Mouse (Mus musculus): ENCODE data around the gene Sorbs2.

Sorbs2 gene

GRCm38 (mm10) chr8:45677114-45677853, 169.7 kb downstream of the Sorbs2 start:
- DNase-seq (ENCODE audit: low read depth in 2 of 2, low spot score in 2 of 2): no peak

DNA sequence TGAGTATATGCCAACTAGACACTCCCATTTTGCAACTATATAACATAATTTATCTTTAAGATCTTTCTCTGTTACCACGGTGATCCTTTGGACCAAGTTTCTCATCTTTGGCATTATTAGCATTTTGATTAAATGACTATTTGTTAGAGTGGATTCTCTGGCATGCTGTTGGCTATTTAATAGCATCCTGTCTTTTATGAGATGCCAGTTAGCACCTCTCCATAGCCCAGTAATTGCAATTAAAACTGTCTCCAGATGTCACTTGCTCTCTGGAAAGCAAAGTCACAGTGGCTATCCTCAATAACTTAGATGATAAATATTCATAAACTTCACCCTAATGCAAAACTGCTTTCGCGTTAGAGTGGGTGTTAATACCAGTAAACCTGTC, 170.3 kb downstream of the Sorbs2 start:
- DNase-seq (ENCODE audit: low read depth in 2 of 2, low spot score in 2 of 2): no peak

- no peak for DNase-seq (ENCODE audit: low read depth in 2 of 2, low spot score in 2 of 2)
Observed at GRCm38 (mm10) chr8:45681171-45681570, 173.6 kb downstream of the Sorbs2 start.

GRCm38 (mm10) chr8:45682845-45683383, 175.3 kb downstream of the Sorbs2 start:
- DNase-seq (ENCODE audit: low read depth in 2 of 2, low spot score in 2 of 2): no peak

- no peak for DNase-seq (ENCODE audit: low read depth in 2 of 2, low spot score in 2 of 2)
Observed at GRCm38 (mm10) chr8:45687942-45688695, 180.5 kb downstream of the Sorbs2 start.

DNA sequence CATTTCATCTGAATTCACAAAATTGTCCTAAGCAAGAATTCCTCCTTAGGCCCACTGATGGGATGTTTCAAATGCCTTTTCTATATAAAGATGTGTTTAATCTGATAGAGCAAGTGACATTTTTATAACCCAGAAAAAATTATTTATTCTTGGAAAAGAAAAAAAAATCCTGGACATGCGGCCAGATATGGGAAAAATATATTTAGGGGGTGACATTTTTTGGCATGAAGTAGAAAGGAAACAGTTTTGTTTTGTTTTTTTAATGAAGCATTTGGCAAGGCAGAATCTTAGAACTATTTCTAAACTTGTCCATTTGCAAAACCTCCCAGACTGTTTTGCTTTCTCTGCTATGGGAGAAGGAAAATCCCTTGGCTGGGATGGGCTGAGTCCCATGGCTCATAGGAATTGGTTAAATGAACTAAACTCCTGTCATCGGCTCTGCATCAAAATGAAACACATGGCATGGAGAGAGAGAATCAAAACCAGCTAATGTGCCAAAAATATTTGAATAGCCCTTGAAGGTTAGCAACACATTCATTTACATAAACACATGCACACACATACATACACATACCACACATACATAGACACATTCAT, 182.1 kb downstream of the Sorbs2 start:
- DNase-seq (ENCODE audit: low read depth in 2 of 2, low spot score in 2 of 2): no peak

DNA sequence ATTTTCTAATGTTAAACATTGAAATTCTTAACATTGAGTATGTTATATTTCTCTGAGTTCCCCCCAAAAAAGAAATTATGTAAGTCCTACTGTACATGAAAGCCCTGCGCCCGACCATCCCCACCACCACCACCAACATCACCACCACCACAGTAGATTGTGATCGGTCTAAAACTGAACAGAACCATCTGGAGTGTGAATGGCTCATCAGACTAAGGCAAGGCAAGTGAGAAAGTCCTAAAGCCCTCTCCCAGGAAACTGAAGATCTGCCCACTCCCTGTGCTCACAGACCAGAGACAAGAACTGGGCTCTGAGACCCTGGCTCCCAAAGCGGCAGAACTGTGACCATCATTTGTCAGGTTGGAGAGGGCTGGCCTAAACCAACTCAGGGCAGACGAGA, 192.5 kb downstream of the Sorbs2 start:
- DNase-seq (ENCODE audit: low read depth in 2 of 2, low spot score in 2 of 2): no peak

DNA sequence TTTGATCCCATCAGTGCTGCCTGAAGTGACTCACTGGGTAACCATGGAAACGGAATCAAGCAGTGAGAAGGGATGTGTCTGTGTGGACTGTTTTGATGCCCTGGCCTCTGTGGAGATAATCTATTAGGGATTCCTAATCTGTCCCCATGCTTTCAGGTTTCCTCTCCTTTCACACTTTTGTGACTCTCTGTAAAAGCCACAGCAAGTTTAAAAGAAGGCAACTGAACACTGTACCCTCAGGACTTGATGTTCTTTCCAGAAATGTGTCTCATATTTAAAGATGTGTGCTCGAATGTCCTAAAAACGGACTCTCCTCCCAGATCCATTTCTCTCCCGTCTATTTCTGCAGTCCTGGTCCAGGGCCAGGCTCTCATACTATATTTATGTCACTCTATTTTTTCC, 196.1 kb downstream of the Sorbs2 start:
- DNase-seq (ENCODE audit: low read depth in 2 of 2, low spot score in 2 of 2): no peak

GRCm38 (mm10) chr8:45709098-45709497, 201.5 kb downstream of the Sorbs2 start:
- DNase-seq (ENCODE audit: low read depth in 2 of 2, low spot score in 2 of 2): no peak

DNA sequence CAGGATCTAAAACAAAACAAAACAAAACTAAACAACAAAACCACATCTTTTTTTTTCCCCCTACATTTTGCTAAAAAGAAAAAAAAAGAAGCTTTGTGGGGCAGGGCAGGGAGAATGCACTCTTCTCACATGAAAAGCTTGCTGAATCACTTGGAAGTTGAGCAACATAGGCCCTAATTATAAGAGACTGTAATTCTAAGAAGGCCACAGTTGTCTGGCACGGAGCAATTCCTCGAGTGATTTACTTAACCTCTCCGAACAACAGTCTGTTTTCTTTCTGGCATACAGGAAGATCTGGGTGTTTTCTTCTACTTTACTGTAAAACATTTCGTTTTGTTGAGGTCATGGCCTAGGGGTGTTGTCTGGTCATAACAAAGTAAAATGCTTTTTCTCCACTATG, 202.1 kb downstream of the Sorbs2 start:
- no peak for DNase-seq (ENCODE audit: low read depth in 2 of 2, low spot score in 2 of 2)

- DNase-seq (ENCODE audit: low read depth in 2 of 2, low spot score in 2 of 2): no peak
Observed at GRCm38 (mm10) chr8:45712610-45713009, 205.0 kb downstream of the Sorbs2 start.

- DNase-seq (ENCODE audit: low read depth in 2 of 2, low spot score in 2 of 2): no peak
Observed at GRCm38 (mm10) chr8:45714806-45715205, 207.2 kb downstream of the Sorbs2 start.

DNA sequence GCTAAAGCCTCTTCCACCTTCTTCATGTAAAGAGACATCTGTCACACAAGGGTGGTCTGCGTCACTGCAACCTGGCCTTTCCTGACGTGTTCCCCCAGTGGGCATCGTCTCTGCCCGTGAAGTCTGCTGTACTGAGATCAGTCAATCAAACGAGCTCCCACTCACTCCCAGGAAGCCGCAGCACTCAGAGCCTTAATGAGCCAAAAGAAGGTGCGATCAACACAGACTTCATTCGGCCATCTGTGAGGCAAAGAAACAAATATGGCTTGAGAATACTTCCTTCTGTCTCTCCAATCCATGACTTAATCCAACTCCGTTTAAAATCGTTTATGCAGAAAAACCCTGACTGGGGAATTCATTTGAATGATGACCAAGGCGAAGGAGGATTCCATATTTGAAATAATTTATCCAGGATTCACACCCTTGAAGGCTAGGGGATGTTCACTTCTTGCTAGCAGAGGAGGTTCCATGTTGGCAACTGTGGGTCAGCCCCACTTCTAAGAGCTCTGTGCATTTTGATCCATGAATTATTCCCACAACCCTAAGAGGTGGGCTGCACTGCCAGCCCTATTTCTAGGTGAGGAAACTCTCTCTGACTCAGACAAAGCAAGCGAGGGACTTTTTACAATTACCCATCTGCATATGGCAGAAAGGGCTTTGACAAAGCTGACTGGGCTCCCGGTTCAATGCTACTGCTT, 207.9 kb downstream of the Sorbs2 start:
- DNase-seq (ENCODE audit: low read depth in 2 of 2, low spot score in 2 of 2): no peak

- no peak for DNase-seq (ENCODE audit: low read depth in 2 of 2, low spot score in 2 of 2)
Observed at GRCm38 (mm10) chr8:45719776-45720175, 212.2 kb downstream of the Sorbs2 start.

DNA sequence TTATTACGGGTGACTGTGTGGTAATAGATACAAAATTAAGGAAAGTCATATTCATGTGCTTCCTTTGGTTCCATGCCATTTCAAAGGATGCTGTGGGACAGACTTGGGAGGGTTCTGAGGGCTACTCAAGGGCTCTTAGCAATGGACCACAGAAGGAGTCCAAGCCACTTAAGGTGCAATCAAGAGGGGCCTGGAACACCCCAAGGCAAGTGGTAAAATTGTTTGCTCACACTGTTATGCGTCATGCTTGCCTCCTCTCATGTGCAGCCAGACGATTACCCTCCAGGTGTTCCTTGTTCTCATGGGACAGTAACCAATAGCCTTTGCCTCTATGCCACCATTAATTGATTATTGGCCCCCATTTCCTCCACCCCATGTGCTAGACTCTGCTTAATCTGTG, 216.6 kb downstream of the Sorbs2 start:
- no peak for DNase-seq (ENCODE audit: low read depth in 2 of 2, low spot score in 2 of 2)

DNA sequence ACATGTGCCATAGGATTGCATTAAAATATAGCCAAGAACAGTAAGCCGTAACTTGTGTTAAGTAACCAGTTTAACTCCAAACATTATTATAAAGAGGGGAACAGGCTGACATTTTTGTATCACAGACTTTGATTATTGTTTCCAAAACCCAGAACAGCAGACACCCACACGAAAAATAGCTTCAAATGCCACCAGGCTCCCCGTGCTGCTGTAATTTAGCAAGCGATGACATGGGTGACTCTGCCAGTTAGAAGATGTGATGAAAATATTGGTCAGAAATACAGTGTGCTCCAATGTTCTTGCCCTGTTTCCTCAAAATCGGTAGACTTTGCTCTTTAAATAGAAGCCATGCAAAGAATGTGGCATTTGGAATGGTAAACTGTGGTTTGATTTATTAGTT, 217.7 kb downstream of the Sorbs2 start:
- DNase-seq (ENCODE audit: low read depth in 2 of 2, low spot score in 2 of 2): no peak

GRCm38 (mm10) chr8:45729850-45730382, 222.3 kb downstream of the Sorbs2 start:
- no peak for DNase-seq (ENCODE audit: low read depth in 2 of 2, low spot score in 2 of 2)

- no peak for DNase-seq (ENCODE audit: low read depth in 2 of 2, low spot score in 2 of 2)
Observed at GRCm38 (mm10) chr8:45730795-45731194, 223.2 kb downstream of the Sorbs2 start.

GRCm38 (mm10) chr8:45734071-45734470, 226.5 kb downstream of the Sorbs2 start:
- DNase-seq (ENCODE audit: low read depth in 2 of 2, low spot score in 2 of 2): no peak

DNA sequence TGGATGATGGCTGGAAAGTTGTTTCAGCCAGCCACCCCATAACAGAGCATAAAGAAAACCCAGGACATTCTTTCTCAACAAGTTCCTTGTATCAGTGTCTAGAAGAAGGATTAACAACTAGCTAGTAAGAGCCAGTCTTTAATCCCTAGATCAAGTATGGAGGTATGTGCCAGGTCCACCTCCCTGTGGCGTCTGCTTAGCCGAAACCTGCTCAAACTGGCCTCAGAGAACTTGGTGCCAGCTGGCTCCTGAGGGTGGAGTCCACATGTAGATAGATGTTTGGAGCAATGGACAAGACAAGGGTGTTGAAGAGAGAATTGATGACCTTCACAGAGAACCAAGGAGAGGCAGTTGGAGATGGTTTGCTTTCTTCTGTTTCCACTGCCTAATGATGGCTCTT, 229.7 kb downstream of the Sorbs2 start:
- DNase-seq (ENCODE audit: low read depth in 2 of 2, low spot score in 2 of 2): no peak

DNA sequence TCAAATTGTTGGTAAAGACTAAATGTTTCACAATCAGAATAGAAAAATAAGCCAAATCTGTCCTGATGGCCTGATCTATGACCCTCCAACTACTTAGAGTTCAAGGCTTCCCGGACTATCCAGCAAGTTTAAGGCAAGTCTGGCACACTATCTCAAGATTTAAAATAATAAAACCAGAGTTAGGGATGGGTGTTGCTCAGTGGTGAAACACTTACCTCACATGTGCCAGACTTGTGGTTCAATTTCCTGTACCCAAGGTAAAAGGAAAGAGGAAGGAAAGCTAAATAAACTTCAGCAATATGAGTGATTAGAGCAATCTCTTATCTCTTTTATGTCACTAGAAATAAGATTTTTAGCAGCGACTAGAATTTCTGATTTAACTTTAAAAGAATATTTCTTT, 235.7 kb downstream of the Sorbs2 start:
- DNase-seq (ENCODE audit: low read depth in 2 of 2, low spot score in 2 of 2): no peak

Data from CD8-positive naive resting alpha-beta T cell, adult 2 months (primary cell).